Mouse (Mus musculus): ENCODE data around the gene Rufy1.

Gene Rufy1

GRCm38 (mm10) chr11:50354162-50354561, 76.8 kb downstream of the Rufy1 start, which contains the start of gene Cby3:
Gene Cby3, plus strand, starts transcription at chr11:50354462.
- DNase-seq (ENCODE audit: low spot score), result no peak

- DNase-seq (ENCODE audit: low spot score), result no peak
Observed at GRCm38 (mm10) chr11:50352177-50352576, 78.7 kb downstream of the Rufy1 start.

- no peak for DNase-seq (ENCODE audit: low spot score)
Observed at GRCm38 (mm10) chr11:50346256-50347032, 84.5 kb downstream of the Rufy1 start.

- no peak for DNase-seq (ENCODE audit: low spot score)
Observed at GRCm38 (mm10) chr11:50345486-50345885, 85.4 kb downstream of the Rufy1 start.
